Mouse (Mus musculus): ENCODE measurements around the gene Gbp5. TPM values are rescaled to one million over a fixed set of nuclear protein-coding genes. Genes with fewer than 3 reads are reported as not detected.

The Gbp5 gene
- 0.14 and 0.16 TPM in 2 replicates for polyA plus RNA-seq (2012; rRNA removed)
- polyA plus RNA-seq (2014; fragmentation: Nextera tagmentation; extraction: Ambion mirVana) = 0.06 and 0.11 TPM in 2 replicates

DNA sequence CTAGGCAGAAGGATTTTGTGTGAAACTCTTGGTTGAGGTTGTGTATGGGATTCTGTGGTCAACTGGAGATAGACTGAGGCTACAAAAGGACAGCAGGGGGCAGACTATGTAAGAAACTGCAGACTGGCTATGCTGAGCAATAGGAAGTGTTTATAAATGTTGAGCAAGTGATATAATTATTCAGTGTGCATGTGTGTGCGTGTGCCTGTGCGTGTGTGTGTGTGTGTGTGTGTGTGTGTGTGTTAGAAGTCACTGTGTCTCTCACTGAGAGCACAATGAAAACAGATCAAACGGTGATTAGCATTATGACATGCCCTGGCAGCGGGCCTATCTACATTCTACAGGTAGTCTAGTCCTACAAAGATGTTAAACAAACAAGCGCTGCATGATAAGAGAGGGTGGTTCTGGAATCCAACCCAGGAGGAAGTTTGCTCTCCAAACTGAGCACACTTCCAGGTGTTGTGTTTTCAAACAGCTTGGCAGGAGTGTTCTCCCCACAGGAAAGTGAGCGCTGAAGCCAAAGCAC, at the start of gene Gbp5:
Gbp5 (plus strand) TSS at position 443 of the 526 bp plus-strand sequence.
- 68% methylated on average over 6 of the region's 6 CpGs for WGBS
- peak; percentile 29 for DNase-seq (ENCODE audit: low spot score)
- H3K4me1 ChIP-seq (ENCODE audit: control insufficient read depth, insufficient read depth, low read length) = no peaks in the 10 kb centered on the region
- H3K9me3 ChIP-seq (ENCODE audit: control insufficient read depth, low read length) = no peaks in the 10 kb centered on the region
- no peak for TF ChIP-seq POLR2A (IDR thresholded peaks at IDR 0.05; ENCODE audit: borderline replicate concordance, extremely low read depth, insufficient read depth, insufficient read length)
- H3K4me3 ChIP-seq (replicated peaks; ENCODE audit: low read length) = no peak within 1 kb of the TSS
- H3K27me3 ChIP-seq (ENCODE audit: control insufficient read depth, insufficient read depth, low read length) = no peaks in the 10 kb centered on the region
- no peaks in the 10 kb centered on the region for H3K36me3 ChIP-seq (ENCODE audit: control insufficient read depth, insufficient read depth, low read length)
- H3K9ac ChIP-seq (ENCODE audit: low read depth, low read length, severe bottlenecking) = no peak within 1 kb of the TSS
- 0 out of 2 replicates have a peak, but pooled peaks have one; percentile 34 for ATAC-seq (ENCODE audit: low FRiP score, low read depth)
- no peak within 1 kb of the TSS for H3K4me2 ChIP-seq (replicated peaks; ENCODE audit: low read depth, low read length, severe bottlenecking)
- H3K27ac ChIP-seq (replicated peaks; ENCODE audit: low read depth, low read length) = no peak within 1 kb of the TSS

DNA sequence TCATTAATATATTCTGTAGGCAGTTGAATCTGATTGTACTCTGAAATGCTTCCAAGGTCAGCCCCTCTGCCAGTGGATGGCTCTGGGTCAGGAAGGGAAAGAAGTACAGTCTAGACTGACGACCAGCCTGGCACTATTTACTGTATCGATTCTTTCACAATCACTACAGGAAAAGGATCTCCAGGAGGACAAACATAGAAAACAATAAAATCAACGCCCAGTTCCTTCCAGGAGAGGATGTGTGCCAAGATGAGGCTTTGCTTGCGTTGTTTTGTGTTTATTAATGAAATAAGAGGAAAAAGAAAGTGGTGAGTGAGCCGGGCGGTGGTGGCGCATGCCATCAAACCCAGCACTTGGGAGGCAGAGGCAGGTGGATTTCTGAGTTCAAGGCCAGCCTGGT, 39.6 kb upstream of the Gbp5 start:
- no peak for TF ChIP-seq POLR2A (IDR thresholded peaks at IDR 0.05; ENCODE audit: borderline replicate concordance, extremely low read depth, insufficient read depth, insufficient read length)
- Histone ChIP-seq H3K27me3 (ENCODE audit: control insufficient read depth, insufficient read depth, low read length) (no peaks in the 10 kb centered on the region), H3K4me1 (ENCODE audit: control insufficient read depth, insufficient read depth, low read length) (no peaks in the 10 kb centered on the region), H3K4me2 (replicated peaks; ENCODE audit: low read depth, low read length, severe bottlenecking) (no peak overlapping the region), H3K4me3 (replicated peaks; ENCODE audit: low read length) (no peak overlapping the region), H3K9me3 (ENCODE audit: control insufficient read depth, low read length) (no peaks in the 10 kb centered on the region), H3K27ac (replicated peaks; ENCODE audit: low read depth, low read length) (no peak overlapping the region), H3K9ac (ENCODE audit: low read depth, low read length, severe bottlenecking) (no peak overlapping the region), H3K36me3 (ENCODE audit: control insufficient read depth, insufficient read depth, low read length) (no peaks in the 10 kb centered on the region)
- 85% methylated on average over 7 of the region's 7 CpGs for WGBS
- ATAC-seq (ENCODE audit: low FRiP score, low read depth) = no peak
- DNase-seq (ENCODE audit: low spot score) = no peak

DNA sequence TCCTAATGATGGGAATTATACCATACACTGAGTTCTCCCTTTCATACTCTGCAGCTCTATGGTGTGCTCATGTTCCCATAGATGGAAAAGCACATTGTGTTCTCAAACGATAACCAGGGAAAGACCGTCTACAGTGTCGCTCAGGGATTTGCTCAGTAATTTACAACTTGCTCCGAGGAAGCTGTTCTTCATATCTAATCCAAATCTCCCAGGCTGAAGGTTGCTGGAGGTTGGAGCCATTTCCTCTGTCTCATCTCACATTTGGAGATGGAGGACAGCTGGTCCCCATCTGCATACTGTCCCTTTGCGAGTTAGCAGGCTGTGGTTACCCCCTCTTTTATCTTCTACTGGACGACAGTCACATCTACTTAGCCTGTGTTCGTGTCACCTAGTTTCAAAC, 34.5 kb upstream of the Gbp5 start:
- Histone ChIP-seq H3K9me3 (ENCODE audit: control insufficient read depth, low read length) (no peaks in the 10 kb centered on the region), H3K9ac (ENCODE audit: low read depth, low read length, severe bottlenecking) (no peak overlapping the region), H3K27ac (replicated peaks; ENCODE audit: low read depth, low read length) (no peak overlapping the region), H3K27me3 (ENCODE audit: control insufficient read depth, insufficient read depth, low read length) (peaks cover 16% of the 10 kb centered on the region; the same call in 1 of the 2 replicates), H3K4me3 (replicated peaks; ENCODE audit: low read length) (no peak overlapping the region), H3K4me2 (replicated peaks; ENCODE audit: low read depth, low read length, severe bottlenecking) (no peak overlapping the region), H3K4me1 (ENCODE audit: control insufficient read depth, insufficient read depth, low read length) (peaks cover 15% of the 10 kb centered on the region), H3K36me3 (ENCODE audit: control insufficient read depth, insufficient read depth, low read length) (no peaks in the 10 kb centered on the region)
- no peak for TF ChIP-seq POLR2A (IDR thresholded peaks at IDR 0.05; ENCODE audit: borderline replicate concordance, extremely low read depth, insufficient read depth, insufficient read length)
- ATAC-seq (ENCODE audit: low FRiP score, low read depth) (no peak), DNase-seq (ENCODE audit: low spot score) (no peak)
- 58% methylated on average over 7 of the region's 7 CpGs for WGBS

DNA sequence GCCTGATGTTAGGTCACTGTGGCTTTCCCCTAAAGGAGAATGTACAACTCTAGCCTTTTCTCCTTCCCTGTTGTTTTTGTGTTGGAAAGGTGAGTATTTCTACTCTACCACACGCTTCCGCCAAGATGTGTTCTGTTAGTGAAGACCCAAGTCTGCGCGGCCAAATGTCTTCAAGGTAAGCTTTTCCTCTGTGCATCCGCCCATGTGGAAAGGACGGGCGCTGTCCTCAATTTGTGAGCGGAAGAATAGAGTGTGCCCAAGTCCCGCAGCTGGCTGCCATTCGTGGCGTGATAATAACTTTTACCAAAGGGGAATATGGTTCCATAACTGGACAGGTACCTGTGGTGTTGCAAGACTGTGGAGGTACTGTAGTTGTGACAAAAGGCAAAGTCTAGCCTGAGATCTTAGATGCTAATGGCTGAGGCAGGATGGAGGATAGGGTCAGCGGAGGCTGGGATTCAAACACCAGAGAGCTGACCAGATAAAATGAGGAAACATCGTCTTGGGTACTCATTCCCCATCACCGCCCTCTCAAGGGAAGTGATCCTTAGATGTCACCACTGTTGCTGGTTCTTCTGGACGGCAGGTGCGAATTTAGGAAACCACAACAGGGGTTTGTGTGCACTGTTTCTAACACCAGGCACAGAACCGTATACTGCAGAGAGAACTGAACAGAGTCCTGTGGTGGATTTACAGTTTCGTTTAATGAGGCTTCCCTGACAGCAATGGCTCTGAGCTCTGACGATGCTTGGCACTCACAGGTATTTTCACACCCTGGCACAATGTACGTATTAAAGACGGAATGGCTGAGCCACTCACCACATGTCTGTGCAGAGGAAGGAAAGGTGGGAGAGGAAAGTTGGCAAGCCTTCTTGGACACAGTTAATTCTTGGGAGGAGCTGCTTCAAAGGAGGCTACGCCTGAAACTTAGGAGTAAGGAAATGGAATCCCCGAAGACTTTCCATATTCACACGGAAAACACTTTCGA, 30.7 kb upstream of the Gbp5 start:
- TF ChIP-seq POLR2A (IDR thresholded peaks at IDR 0.05; ENCODE audit: borderline replicate concordance, extremely low read depth, insufficient read depth, insufficient read length) = no peak
- Histone ChIP-seq H3K4me2 (replicated peaks; ENCODE audit: low read depth, low read length, severe bottlenecking) (no peak overlapping the region), H3K27me3 (ENCODE audit: control insufficient read depth, insufficient read depth, low read length) (peaks cover 16% of the 10 kb centered on the region; the same call in 1 of the 2 replicates), H3K36me3 (ENCODE audit: control insufficient read depth, insufficient read depth, low read length) (no peaks in the 10 kb centered on the region), H3K27ac (replicated peaks; ENCODE audit: low read depth, low read length) (no peak overlapping the region), H3K4me3 (replicated peaks; ENCODE audit: low read length) (no peak overlapping the region), H3K4me1 (ENCODE audit: control insufficient read depth, insufficient read depth, low read length) (peaks cover 31% of the 10 kb centered on the region), H3K9me3 (ENCODE audit: control insufficient read depth, low read length) (no peaks in the 10 kb centered on the region), H3K9ac (ENCODE audit: low read depth, low read length, severe bottlenecking) (no peak overlapping the region)
- ATAC-seq (ENCODE audit: low FRiP score, low read depth) (peak; percentile 82), DNase-seq (ENCODE audit: low spot score) (peak; percentile 82)
- WGBS = 71% methylated on average over 25 of the region's 25 CpGs

DNA sequence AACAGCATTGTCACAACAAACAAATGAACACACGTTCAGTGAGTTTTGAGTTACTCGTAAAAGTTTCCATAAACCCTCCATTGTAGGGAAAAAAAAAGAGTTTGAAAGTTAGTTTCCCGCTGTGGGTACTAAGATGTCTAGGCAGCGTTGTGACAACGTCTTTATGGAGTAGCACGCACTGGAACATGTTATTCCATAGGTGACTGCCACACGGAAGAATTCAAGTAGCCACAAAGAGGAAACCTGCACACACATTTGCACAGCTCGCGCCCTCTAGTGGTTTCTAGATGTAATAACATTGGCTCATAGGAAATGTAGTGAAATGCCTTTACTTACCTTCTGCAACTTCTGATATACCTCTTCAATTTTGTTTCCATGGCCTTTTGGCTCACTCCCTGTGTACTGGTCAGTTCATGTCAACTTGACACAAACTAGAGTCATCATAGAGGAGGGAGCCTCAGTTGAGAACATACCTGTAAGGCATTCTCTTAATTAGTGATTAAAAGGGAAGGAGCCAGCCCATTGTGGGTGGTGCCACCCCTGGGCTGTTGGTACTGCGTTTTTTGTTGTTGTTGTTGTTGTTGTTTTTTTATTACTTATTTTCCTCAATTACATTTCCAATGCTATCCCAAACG, 19.3 kb upstream of the Gbp5 start:
- Histone ChIP-seq H3K36me3 (ENCODE audit: control insufficient read depth, insufficient read depth, low read length) (no peaks in the 10 kb centered on the region), H3K27me3 (ENCODE audit: control insufficient read depth, insufficient read depth, low read length) (peaks cover 7% of the 10 kb centered on the region; the same call in 1 of the 2 replicates), H3K27ac (replicated peaks; ENCODE audit: low read depth, low read length) (no peak overlapping the region), H3K9ac (ENCODE audit: low read depth, low read length, severe bottlenecking) (no peak overlapping the region), H3K9me3 (ENCODE audit: control insufficient read depth, low read length) (no peaks in the 10 kb centered on the region), H3K4me2 (replicated peaks; ENCODE audit: low read depth, low read length, severe bottlenecking) (peak overlapping the region; percentile 27; the same call in 1 of the 2 replicates), H3K4me1 (ENCODE audit: control insufficient read depth, insufficient read depth, low read length) (no peaks in the 10 kb centered on the region), H3K4me3 (replicated peaks; ENCODE audit: low read length) (no peak overlapping the region)
- 19% methylated on average over 11 of the region's 11 CpGs for WGBS
- TF ChIP-seq POLR2A (IDR thresholded peaks at IDR 0.05; ENCODE audit: borderline replicate concordance, extremely low read depth, insufficient read depth, insufficient read length) = no peak
- peak; percentile 59 for DNase-seq (ENCODE audit: low spot score)
- no peak for ATAC-seq (ENCODE audit: low FRiP score, low read depth)

Data from limb, embryonic 14.5 days (tissue).